Mouse (Mus musculus): ENCODE measurements around the gene Rab19.
"Not testable (repeated sequence)": the region's sequence is repeated elsewhere in the genome, so short reads cannot be mapped to it uniquely, and the experiment has no call there.

Rab19 gene

GRCm38 (mm10) chr6:39433701-39434100, 52.7 kb downstream of the Rab19 start:
- DNase-seq = no peak

DNA sequence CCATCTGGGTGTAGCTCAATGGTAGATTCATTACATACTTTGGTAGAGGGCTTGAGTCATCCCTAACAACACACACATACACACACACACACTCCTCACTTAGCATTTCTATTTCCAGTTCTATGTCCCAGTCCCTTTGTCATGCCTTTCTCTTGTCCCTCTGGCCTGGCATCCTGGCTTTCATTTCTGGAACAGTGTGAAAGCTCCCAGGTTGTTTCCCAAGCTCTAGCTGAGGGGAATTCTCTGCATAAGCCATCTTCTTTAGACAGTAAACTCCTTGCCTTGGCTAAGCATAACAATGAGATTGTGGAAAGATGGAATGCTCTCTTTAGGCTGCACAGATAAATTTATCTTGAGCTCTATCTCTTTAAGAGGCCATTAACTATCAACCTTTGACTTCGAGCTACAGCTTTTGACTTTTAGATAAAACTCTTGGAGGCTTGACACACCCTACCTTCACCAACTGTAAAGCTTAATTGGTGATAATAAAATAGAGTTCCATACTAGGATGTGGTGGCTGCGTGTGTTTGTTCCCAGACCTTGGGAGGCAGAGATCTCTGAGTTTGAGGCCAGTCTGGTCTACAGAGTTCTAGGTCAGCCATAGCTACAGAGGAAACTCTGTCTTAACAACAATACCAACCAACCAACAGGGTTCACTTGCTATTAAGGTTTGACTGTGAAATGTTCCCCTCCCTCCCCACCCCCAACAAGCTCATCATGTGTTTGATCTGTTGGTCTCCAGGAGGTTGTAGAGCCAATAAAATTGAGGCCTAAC, 53.3 kb downstream of the Rab19 start:
- DNase-seq = no peak

GRCm38 (mm10) chr6:39434886-39435492, 54.0 kb downstream of the Rab19 start:
- DNase-seq = no peak

GRCm38 (mm10) chr6:39435875-39436274, 54.9 kb downstream of the Rab19 start:
- no peak for DNase-seq

DNA sequence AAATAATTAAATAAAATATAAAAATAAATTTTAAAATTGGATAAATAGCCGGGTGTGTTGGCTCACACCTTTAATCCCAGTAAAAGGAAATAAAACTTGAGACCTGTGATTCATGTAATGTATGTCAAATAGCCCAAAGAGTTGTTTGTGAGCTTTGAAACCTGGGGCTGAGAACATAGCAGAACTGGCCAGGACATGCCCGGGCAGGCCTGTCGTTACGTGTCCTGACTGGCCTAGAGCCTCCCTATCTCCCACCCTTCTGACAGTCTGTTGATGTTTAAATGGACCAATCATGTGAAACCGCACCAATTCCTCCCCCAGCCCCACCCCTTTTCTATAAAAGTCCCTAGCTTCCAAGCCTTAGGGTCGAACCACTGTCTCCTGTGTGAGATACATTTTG, 56.5 kb downstream of the Rab19 start:
- DNase-seq = not testable (repeated sequence)

Data from right cerebral cortex, postnatal 4 days (tissue).